Mouse (Mus musculus) intestine, embryonic 16.5 days (tissue): ENCODE results near the gene Tbc1d5. TPM values are rescaled to one million over a fixed set of nuclear protein-coding genes. Genes with fewer than 3 reads are reported as not detected.
A peak's percentile ranks its signal among the peaks of the same experiment; 100 is the strongest.

Experiments
- ATAC-seq: fragments of 200-750 bp; cut with Nextera tagmentation; 2 replicates; pipeline ENCODE4 v1.8.0; 2017; ENCODE audit warnings: moderate TSS enrichment, moderate library complexity
- H3K27ac ChIP-seq: fragments of 300-500 bp; sonication (generic); 2 replicates; pipeline ENCODE4 v1.5.1; 2014; ENCODE audit warnings: mild to moderate bottlenecking, low read length
- H3K27me3 ChIP-seq: fragments of 300-500 bp; sonication (generic); replicated peaks from 2 replicates; pipeline ENCODE4 v1.6.1; 2014; ENCODE audit warnings: low read length, control low read depth, mixed read lengths; ENCODE audit not compliant: control insufficient read depth, insufficient read depth
- H3K36me3 ChIP-seq: fragments of 300-500 bp; sonication (generic); 2 replicates; pipeline ENCODE4 v1.6.1; 2014; ENCODE audit warnings: low read length, control low read depth; ENCODE audit not compliant: control insufficient read depth, insufficient read depth
- H3K4me1 ChIP-seq: fragments of 300-500 bp; sonication (generic); 2 replicates; pipeline ENCODE4 v1.6.1; 2014; ENCODE audit warnings: low read length, control low read depth, mixed read lengths; ENCODE audit not compliant: control insufficient read depth, insufficient read depth
- H3K4me2 ChIP-seq: fragments of 300-500 bp; sonication (generic); 2 replicates; pipeline ENCODE4 v1.6.1; 2014; ENCODE audit warnings: low read depth, low read length, control low read depth
- H3K4me3 ChIP-seq: fragments of 300-500 bp; sonication (generic); 2 replicates; pipeline ENCODE4 v1.5.1; 2014; ENCODE audit warnings: mild to moderate bottlenecking, low read length
- H3K9ac ChIP-seq: fragments of 300-500 bp; sonication (generic); 2 replicates; pipeline ENCODE4 v1.6.1; 2014; ENCODE audit warnings: low read depth, low read length
- H3K9me3 ChIP-seq: fragments of 300-500 bp; sonication (generic); 2 replicates; pipeline ENCODE4 v1.6.1; 2016; ENCODE audit warnings: low read length, control low read depth; ENCODE audit not compliant: control insufficient read depth
- WGBS: fragments of 180-500 bp; shearing (Covaris S2); extraction: QIAGEN DNeasy Blood & Tissue Kit; methylation state at CpG from one replicate; pipeline ENCODE4 v1.1.7; 2014; 5-methylcytosine and 5-hydroxymethylcytosine counted together
- polyA plus RNA-seq: library from polyadenylated mRNA; unstranded; fragments of >200 nt; fragmentation: Nextera tagmentation; extraction: Ambion mirVana; gene quantifications from 2 replicates; pipeline ENCODE4 v1.2.1, GENCODE M21; 2015

Gene Tbc1d5
- polyA plus RNA-seq = 10.2 and 10.4 TPM in 2 replicates

DNA sequence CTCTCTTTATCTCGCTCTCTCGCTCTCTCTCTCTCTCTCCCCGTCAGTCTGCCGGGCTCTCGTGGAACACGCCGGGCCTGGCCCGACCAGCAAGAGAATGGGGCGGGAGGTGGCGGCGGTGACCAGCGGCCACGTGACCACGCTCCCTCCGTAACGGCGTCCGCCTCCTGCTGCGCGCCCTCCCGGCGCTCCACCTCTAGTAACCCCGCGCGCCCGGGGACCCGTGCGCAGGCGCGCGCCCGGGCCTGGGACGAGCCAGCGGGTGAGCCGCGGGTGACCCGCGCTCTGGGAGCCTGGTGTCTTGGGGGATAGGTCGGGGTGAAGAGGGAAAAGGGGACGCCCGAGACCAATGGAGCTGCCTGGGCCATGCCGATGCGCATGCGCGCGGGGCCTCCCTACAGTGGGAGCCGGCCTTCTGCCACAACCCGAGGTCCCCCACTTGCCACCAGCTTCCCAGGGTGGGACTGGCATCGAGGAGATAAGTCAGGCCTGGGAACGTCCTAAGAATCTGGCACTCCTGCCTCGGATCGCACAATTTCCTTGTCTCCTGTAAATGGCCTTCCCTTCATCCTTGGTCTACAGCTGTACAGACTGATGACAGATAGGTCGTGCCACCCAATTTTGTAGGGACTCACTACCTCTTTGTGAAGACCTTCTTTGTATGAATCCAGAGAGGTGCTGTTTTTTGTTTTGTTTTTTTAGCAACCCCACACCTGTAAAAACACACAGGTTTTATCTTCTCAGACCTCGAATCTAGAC lies at the start of gene Tbc1d5:
Gene Tbc1d5 (minus strand): TSS at position 158 of the 759 bp plus-strand sequence.
- 2% methylated on average over 54 of the region's 54 CpGs for WGBS
- Histone ChIP-seq H3K4me1 (0 out of 2 replicates have a peak, but pooled peaks cover 2% of the 10 kb centered on the region), H3K4me3 (peak within 1 kb of the TSS; percentile 81), H3K9ac (peak within 1 kb of the TSS; percentile 99), H3K27ac (peak within 1 kb of the TSS; percentile 99), H3K9me3 (no peaks in the 10 kb centered on the region), H3K4me2 (peak within 1 kb of the TSS; percentile 72), H3K36me3 (no peaks in the 10 kb centered on the region), H3K27me3 (no peaks in the 10 kb centered on the region)
- peak; percentile 98 for ATAC-seq

DNA sequence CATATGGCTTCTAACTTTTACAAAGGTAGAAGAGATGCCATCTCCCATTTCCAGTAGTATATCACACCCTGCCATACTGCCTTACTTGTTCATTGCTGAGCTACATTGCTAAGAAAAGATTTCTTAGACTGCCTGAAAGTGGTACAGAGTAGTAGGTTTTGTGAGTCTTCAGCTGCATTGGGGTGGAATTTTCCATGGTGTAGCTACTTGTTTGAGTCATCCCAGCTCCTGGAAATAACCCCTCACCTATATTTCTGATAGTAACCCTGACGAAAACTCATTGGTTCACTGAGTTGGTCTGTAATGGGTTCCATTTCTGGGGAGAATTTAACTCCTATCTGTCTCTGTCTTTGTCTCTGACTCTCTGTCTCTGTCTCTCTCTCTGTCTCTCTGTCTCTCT lies 46.9 kb upstream of the Tbc1d5 start:
- WGBS = 92% methylated on average over 1 of the region's 1 CpGs
- Histone ChIP-seq H3K9me3 (no peaks in the 10 kb centered on the region), H3K27ac (no peak overlapping the region), H3K4me1 (no peaks in the 10 kb centered on the region), H3K9ac (no peak overlapping the region), H3K27me3 (no peaks in the 10 kb centered on the region), H3K4me2 (no peak overlapping the region), H3K36me3 (no peaks in the 10 kb centered on the region), H3K4me3 (no peak overlapping the region)
- no peak for ATAC-seq

DNA sequence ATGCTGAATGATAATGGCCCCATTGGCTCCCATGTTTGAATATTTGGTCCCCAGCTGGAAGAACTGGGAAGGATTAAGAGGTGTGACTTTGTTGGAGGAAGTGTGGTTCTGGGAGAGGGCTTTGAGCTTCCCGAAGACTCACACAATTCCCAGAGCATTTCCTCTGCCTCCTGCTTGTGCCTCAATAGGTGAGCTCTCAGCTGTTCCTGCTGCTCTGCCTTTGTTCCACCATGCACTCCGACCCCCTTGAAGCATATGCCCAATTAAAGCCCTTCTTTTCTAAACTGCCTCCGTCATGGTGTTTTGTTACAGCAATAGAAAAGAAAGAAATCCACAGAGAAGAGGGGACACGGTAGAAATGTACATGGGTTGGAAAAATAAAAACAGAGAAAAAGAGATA lies 44.0 kb upstream of the Tbc1d5 start:
- no peak overlapping the region for H3K4me3 ChIP-seq
- no peak for ATAC-seq
- no peak overlapping the region for H3K4me2 ChIP-seq
- H3K9ac ChIP-seq = no peak overlapping the region
- H3K27me3 ChIP-seq = no peaks in the 10 kb centered on the region
- no peaks in the 10 kb centered on the region for H3K4me1 ChIP-seq
- H3K9me3 ChIP-seq = no peaks in the 10 kb centered on the region
- 36% methylated on average over 4 of the region's 4 CpGs for WGBS
- no peak overlapping the region for H3K27ac ChIP-seq
- H3K36me3 ChIP-seq = no peaks in the 10 kb centered on the region

DNA sequence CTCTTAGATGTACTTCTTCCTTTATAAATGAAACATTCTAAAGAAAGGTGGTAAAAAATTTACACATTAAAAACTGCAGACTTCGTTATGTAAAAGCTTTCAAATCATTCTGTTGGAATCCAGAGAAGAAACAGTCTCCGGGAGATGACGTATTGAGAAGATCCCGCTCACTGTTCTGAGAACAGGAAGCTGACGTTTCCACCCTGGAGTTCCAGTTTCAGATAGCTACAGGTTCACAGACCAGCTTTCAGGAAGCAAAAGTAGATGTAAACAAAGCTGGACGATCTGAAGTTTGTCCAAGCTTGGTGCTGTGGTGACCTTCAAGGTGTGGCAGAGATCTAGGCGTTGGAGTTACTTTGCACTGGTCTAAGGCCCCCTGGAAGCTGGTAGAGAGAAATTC lies 41.9 kb upstream of the Tbc1d5 start:
- H3K9me3 ChIP-seq = no peaks in the 10 kb centered on the region
- no peak overlapping the region for H3K9ac ChIP-seq
- 65% methylated on average over 7 of the region's 7 CpGs for WGBS
- no peaks in the 10 kb centered on the region for H3K4me1 ChIP-seq
- no peaks in the 10 kb centered on the region for H3K27me3 ChIP-seq
- no peak overlapping the region for H3K4me2 ChIP-seq
- ATAC-seq = no peak
- H3K27ac ChIP-seq = no peak overlapping the region
- H3K4me3 ChIP-seq = no peak overlapping the region
- no peaks in the 10 kb centered on the region for H3K36me3 ChIP-seq

DNA sequence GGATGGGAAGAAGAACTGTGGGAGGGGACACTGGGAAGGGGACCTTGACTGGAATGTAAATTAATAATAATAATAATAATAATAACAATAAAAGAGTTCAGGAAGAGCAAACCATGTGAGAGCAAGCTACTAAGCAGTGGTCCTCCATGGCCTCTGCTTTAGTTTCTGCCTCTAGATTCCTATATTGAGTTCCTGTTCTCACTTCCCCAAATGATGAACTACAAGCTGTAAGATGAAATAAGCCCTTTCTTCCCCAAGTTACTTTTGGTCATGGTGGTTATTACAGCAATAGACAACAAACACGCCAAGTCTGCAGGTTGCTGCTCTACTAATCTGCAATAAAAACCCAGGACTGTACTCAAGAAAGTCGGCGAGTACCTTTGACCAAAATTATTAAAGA lies 40.7 kb upstream of the Tbc1d5 start:
- no peaks in the 10 kb centered on the region for H3K36me3 ChIP-seq
- no peaks in the 10 kb centered on the region for H3K27me3 ChIP-seq
- H3K27ac ChIP-seq = no peak overlapping the region
- 91% methylated on average over 3 of the region's 3 CpGs for WGBS
- no peak overlapping the region for H3K4me3 ChIP-seq
- no peak overlapping the region for H3K9ac ChIP-seq
- ATAC-seq = no peak
- H3K4me1 ChIP-seq = no peaks in the 10 kb centered on the region
- no peak overlapping the region for H3K4me2 ChIP-seq
- H3K9me3 ChIP-seq = no peaks in the 10 kb centered on the region

DNA sequence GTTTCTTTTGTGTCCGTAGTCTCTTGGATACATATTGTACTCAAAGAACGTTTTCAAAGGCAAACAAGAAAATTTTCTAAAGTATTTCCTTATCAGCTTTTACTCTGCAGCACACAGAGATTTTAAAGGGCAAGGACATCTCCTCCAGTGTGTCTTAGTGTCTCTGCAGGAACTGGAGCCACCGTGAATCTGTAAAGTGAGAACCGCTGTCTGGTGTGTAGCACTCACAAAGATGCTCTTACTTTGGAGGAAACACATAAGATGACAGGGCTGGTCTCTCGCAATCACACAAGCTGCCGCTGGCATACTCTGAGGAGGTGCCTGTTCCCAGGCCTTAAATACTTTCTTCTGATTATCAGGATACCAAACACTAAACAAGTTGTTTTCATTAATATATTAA lies 37.3 kb upstream of the Tbc1d5 start:
- no peak overlapping the region for H3K4me2 ChIP-seq
- H3K9ac ChIP-seq = no peak overlapping the region
- no peaks in the 10 kb centered on the region for H3K9me3 ChIP-seq
- H3K36me3 ChIP-seq = no peaks in the 10 kb centered on the region
- no peak overlapping the region for H3K27ac ChIP-seq
- no peaks in the 10 kb centered on the region for H3K27me3 ChIP-seq
- H3K4me3 ChIP-seq = no peak overlapping the region
- WGBS = 89% methylated on average over 6 of the region's 6 CpGs
- no peaks in the 10 kb centered on the region for H3K4me1 ChIP-seq
- no peak for ATAC-seq

DNA sequence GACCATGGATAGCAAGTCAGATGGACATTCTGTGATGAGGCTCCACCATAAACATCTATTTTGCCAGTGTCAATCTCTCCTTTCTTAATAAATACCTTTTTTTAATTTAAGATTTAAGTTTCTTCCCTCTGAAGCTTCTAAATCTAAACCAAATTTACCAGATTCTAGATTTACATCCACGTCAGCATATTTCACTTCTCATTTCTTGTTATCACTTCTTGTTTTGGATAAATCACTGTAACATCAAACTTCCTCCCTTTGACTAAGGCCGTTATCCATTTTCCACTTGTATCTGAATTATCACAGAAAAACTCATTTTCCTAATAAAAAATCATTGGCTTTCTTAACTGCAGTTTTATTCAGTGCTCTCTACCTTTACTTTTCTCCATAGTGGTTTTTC lies 30.4 kb upstream of the Tbc1d5 start:
- H3K4me3 ChIP-seq = no peak overlapping the region
- no peaks in the 10 kb centered on the region for H3K27me3 ChIP-seq
- ATAC-seq = no peak
- no peaks in the 10 kb centered on the region for H3K4me1 ChIP-seq
- WGBS = 83% methylated on average over 2 of the region's 2 CpGs
- H3K9me3 ChIP-seq = no peaks in the 10 kb centered on the region
- no peaks in the 10 kb centered on the region for H3K36me3 ChIP-seq
- H3K4me2 ChIP-seq = no peak overlapping the region
- H3K27ac ChIP-seq = no peak overlapping the region
- H3K9ac ChIP-seq = no peak overlapping the region

DNA sequence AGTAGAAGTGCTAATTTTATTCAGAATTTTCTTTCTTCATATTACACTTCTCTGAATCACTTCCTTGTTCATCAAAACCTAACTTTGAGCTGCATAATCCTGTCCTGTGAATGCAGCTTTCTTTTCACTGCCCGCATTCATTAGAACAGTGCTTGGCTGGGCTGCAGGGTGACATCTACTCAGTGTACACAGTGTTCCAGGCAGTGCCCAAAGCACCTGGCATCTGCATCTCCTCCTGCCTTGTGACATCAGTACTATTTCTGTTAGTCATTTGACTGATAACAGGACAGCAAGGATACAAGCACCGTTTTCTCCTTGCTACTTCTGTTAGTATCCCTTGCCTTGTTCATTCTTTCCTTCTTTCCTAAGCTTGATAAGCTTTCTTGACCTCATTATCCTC lies 25.5 kb upstream of the Tbc1d5 start:
- no peak overlapping the region for H3K27ac ChIP-seq
- H3K9ac ChIP-seq = no peak overlapping the region
- no peaks in the 10 kb centered on the region for H3K36me3 ChIP-seq
- no peak for ATAC-seq
- H3K4me1 ChIP-seq = no peaks in the 10 kb centered on the region
- H3K9me3 ChIP-seq = no peaks in the 10 kb centered on the region
- 81% methylated on average over 2 of the region's 2 CpGs for WGBS
- H3K4me3 ChIP-seq = no peak overlapping the region
- no peaks in the 10 kb centered on the region for H3K27me3 ChIP-seq
- no peak overlapping the region for H3K4me2 ChIP-seq

DNA sequence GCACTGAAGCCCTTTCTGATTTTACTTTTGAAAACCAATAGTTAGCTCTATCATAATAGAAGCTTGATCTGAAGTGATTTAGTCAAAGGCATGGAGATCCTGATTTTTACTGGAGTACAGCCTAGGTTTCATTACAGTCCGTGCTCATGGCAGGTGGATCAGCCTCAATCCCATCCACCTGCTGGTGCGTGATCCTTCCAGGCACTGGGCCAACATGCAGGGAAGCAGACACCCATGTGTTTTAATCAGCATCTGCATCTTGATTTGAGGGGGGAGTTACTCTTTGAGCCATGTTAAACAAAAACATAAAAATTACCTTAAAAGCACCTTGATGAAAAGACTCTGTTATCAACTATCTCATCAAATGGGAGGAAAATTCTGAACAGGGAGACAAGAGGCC lies 16.4 kb upstream of the Tbc1d5 start:
- no peak overlapping the region for H3K4me2 ChIP-seq
- WGBS = 82% methylated on average over 2 of the region's 2 CpGs
- H3K4me3 ChIP-seq = no peak overlapping the region
- H3K27me3 ChIP-seq = no peaks in the 10 kb centered on the region
- no peaks in the 10 kb centered on the region for H3K4me1 ChIP-seq
- H3K9me3 ChIP-seq = no peaks in the 10 kb centered on the region
- no peak overlapping the region for H3K27ac ChIP-seq
- no peaks in the 10 kb centered on the region for H3K36me3 ChIP-seq
- ATAC-seq = no peak
- H3K9ac ChIP-seq = no peak overlapping the region

DNA sequence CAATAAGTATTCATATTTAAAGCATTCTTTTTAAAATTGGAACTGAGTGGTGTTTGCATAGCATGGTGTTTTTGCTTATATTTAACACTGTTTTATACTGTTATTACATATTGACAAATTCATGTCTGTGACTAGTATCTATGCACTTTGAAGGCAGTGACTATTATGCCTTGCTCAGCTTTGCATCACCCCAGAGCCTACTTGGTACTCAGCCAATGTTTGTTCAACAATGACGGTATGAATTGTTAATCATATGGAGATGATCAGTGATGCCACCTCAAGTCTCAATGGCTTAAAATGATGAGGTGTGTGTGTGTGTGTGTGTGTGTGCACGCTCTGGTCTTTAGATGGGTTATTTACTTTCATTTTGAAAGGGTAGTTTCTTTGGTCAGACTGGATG lies 15.6 kb upstream of the Tbc1d5 start:
- H3K4me2 ChIP-seq = no peak overlapping the region
- WGBS = 77% methylated on average over 2 of the region's 2 CpGs
- H3K36me3 ChIP-seq = no peaks in the 10 kb centered on the region

More for the DNA sequence above, 15.6 kb upstream of the Tbc1d5 start:
- Histone ChIP-seq H3K9me3 (no peaks in the 10 kb centered on the region), H3K27ac (no peak overlapping the region), H3K9ac (no peak overlapping the region), H3K27me3 (no peaks in the 10 kb centered on the region), H3K4me3 (no peak overlapping the region), H3K4me1 (no peaks in the 10 kb centered on the region)
- no peak for ATAC-seq
